Mouse (Mus musculus) forebrain, embryonic 10.5 days (tissue): ENCODE results near the gene Dll3. TPM values are rescaled to one million over a fixed set of nuclear protein-coding genes. Genes with fewer than 3 reads are reported as not detected.
A peak's percentile ranks its signal among the peaks of the same experiment; 100 is the strongest.

Experiments
- DNase-seq: peaks from one replicate; pipeline ENCODE4 v3.0.0-alpha.2; 2017; ENCODE audit warnings: low spot score; ENCODE audit errors: extremely low spot score
- H3K27ac ChIP-seq: fragments of 300-500 bp; sonication (generic); 2 replicates; pipeline ENCODE4 v1.5.1; 2016; ENCODE audit warnings: mild to moderate bottlenecking
- H3K27me3 ChIP-seq: fragments of 300-500 bp; sonication (generic); 2 replicates; pipeline ENCODE4 v1.6.1; 2016; ENCODE audit warnings: mild to moderate bottlenecking; ENCODE audit not compliant: poor library complexity, severe bottlenecking
- H3K36me3 ChIP-seq: fragments of 300-500 bp; sonication (generic); replicated peaks from 2 replicates; pipeline ENCODE4 v1.6.1; 2016; ENCODE audit warnings: mild to moderate bottlenecking, moderate library complexity
- H3K4me1 ChIP-seq: fragments of 300-500 bp; sonication (generic); 2 replicates; pipeline ENCODE4 v1.6.1; 2016
- H3K4me3 ChIP-seq: fragments of 300-500 bp; sonication (generic); 2 replicates; pipeline ENCODE4 v1.5.1; 2016; ENCODE audit warnings: mild to moderate bottlenecking, moderate library complexity
- H3K9me3 ChIP-seq: fragments of 300-500 bp; sonication (generic); 2 replicates; pipeline ENCODE4 v1.6.1; 2016; ENCODE audit warnings: mild to moderate bottlenecking, moderate library complexity
- WGBS: fragments of 180-500 bp; shearing (Covaris S2); methylation state at CpG from one replicate; pipeline ENCODE4 v1.1.7; 2016; 5-methylcytosine and 5-hydroxymethylcytosine counted together
- polyA plus RNA-seq: library from polyadenylated mRNA; unstranded; fragments of >200 nt; fragmentation: Nextera tagmentation; extraction: Ambion mirVana; gene quantifications from 2 replicates; pipeline ENCODE4 v1.2.1, GENCODE M21; 2016

Dll3 gene
- polyA plus RNA-seq: 13.4 and 13.7 TPM in 2 replicates

GRCm38 (mm10) chr7:28301616-28302433 is at the start of gene Dll3:
Gene Dll3, minus strand, starts transcription at chr7:28302238.
- Histone ChIP-seq H3K4me3 (peak within 1 kb of the TSS; percentile 49), H3K4me1 (peaks cover 33% of the 10 kb centered on the region), H3K27me3 (peaks cover 66% of the 10 kb centered on the region), H3K36me3 (peaks cover 22% of the 10 kb centered on the region), H3K27ac (peak within 1 kb of the TSS; percentile 80), H3K9me3 (no peaks in the 10 kb centered on the region)
- under 1% methylated on average over 30 of the region's 30 CpGs for WGBS
- peak; percentile 78 for DNase-seq

DNA sequence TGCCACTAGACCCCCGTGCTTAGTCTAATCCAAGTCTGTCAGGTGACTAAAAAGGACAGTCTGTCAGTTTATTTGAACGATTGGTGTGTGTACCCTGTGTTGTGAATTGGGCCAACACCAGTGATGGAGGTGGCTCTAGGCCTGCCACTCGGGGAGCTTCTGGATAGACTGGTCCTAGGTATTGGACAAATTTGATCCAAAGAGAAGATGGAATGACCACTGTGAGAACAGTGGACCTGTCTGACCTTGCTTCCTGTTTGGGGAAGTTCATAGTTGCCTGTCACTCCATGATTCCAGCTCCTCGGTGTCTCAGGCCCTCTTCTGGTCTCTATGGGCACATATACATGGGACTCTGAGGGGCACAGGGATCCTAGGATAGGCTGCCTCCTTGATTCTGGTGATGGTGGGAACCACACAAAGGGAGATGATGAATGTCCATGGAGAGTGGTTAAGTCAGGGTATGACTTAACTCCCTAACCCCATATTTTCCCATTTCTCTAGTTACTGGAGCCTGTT is 49.7 kb upstream of the Dll3 start:
- Histone ChIP-seq H3K9me3 (no peaks in the 10 kb centered on the region), H3K27ac (peak overlapping the region; percentile 97), H3K36me3 (peaks cover 42% of the 10 kb centered on the region), H3K27me3 (no peaks in the 10 kb centered on the region), H3K4me1 (peaks cover 26% of the 10 kb centered on the region), H3K4me3 (peak overlapping the region; percentile 82)
- no peak for DNase-seq
- WGBS: 48% methylated on average over 4 of the region's 4 CpGs

GRCm38 (mm10) chr7:28350155-28350883 is 48.3 kb upstream of the Dll3 start, which contains the start of gene Rps16:
Gene Rps16, plus strand, starts transcription at chr7:28350652.
- Histone ChIP-seq H3K4me1 (peaks cover 21% of the 10 kb centered on the region), H3K27ac (peak within 1 kb of the TSS; percentile 97), H3K27me3 (no peaks in the 10 kb centered on the region), H3K9me3 (no peaks in the 10 kb centered on the region), H3K36me3 (peaks cover 40% of the 10 kb centered on the region), H3K4me3 (peak within 1 kb of the TSS; percentile 82)
- WGBS: under 1% methylated on average over 50 of the region's 50 CpGs
- peak; percentile 98 for DNase-seq

- WGBS: 90% methylated on average over 7 of the region's 7 CpGs
- no peak overlapping the region for H3K27ac ChIP-seq
- H3K9me3 ChIP-seq: no peaks in the 10 kb centered on the region
- H3K27me3 ChIP-seq: no peaks in the 10 kb centered on the region
- H3K36me3 ChIP-seq: peaks cover 23% of the 10 kb centered on the region
- no peak for DNase-seq
- no peak overlapping the region for H3K4me3 ChIP-seq
- H3K4me1 ChIP-seq: peaks cover 21% of the 10 kb centered on the region
Observed at GRCm38 (mm10) chr7:28348601-28349000, 46.6 kb upstream of the Dll3 start.

- H3K9me3 ChIP-seq: no peaks in the 10 kb centered on the region
- WGBS: 91% methylated on average over 3 of the region's 3 CpGs
- peaks cover 14% of the 10 kb centered on the region for H3K36me3 ChIP-seq
- peaks cover 21% of the 10 kb centered on the region for H3K4me1 ChIP-seq
- DNase-seq: no peak
- H3K27ac ChIP-seq: no peak overlapping the region
- no peak overlapping the region for H3K4me3 ChIP-seq
- no peaks in the 10 kb centered on the region for H3K27me3 ChIP-seq
Observed at GRCm38 (mm10) chr7:28347746-28348145, 45.7 kb upstream of the Dll3 start.

DNA sequence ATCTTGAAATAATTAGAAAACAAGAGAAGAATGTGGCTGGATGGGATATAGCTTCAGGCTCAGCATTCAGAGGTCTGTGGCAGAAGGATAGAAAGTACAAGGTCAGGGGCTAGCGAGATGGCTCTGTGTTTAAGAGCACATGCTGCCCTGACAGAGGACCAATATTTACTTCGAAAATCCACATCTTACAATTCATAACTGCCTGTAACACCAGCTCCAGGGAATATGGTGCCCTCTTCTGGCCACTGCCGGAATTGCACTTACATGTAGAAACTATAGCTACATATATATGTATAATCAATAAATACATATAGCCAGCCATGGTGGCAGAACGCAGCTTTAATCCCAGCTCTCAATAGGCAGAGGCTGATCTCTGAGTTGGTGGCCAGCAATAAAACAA is 42.6 kb upstream of the Dll3 start:
- Histone ChIP-seq H3K4me1 (peaks cover 27% of the 10 kb centered on the region), H3K27ac (no peak overlapping the region)

DNA sequence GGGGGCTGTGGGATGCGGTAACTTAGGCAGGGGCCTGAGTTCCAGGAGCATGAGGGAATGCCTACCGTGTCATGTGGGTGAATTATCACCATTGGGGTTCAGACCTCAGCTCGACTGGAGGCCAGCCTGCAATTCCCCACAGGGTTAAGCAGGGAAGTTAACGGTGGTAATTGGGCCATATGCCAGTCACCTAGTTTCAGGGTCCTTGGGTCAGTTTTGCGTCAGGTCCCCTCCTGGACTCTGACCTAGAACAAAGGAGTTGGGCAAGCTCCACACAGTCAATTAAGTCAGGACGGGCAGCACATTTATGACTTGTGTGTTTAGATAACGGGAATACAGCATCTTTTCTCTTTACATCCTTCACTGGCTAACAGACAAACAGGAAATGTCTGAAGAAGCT is 39.3 kb upstream of the Dll3 start:
- no peaks in the 10 kb centered on the region for H3K27me3 ChIP-seq
- H3K36me3 ChIP-seq: peaks cover 6% of the 10 kb centered on the region; the same call in 1 of the 2 replicates
- H3K9me3 ChIP-seq: no peaks in the 10 kb centered on the region
- H3K27ac ChIP-seq: no peak overlapping the region
- DNase-seq: no peak
- H3K4me1 ChIP-seq: peaks cover 37% of the 10 kb centered on the region
- WGBS: 53% methylated on average over 7 of the region's 7 CpGs
- no peak overlapping the region for H3K4me3 ChIP-seq

More for the DNA sequence above, 42.6 kb upstream of the Dll3 start:
- no peaks in the 10 kb centered on the region for H3K9me3 ChIP-seq
- peak; percentile 80 for DNase-seq
- no peak overlapping the region for H3K4me3 ChIP-seq
- no peaks in the 10 kb centered on the region for H3K27me3 ChIP-seq
- 11% methylated on average over 4 of the region's 4 CpGs for WGBS
- H3K36me3 ChIP-seq: no peaks in the 10 kb centered on the region

DNA sequence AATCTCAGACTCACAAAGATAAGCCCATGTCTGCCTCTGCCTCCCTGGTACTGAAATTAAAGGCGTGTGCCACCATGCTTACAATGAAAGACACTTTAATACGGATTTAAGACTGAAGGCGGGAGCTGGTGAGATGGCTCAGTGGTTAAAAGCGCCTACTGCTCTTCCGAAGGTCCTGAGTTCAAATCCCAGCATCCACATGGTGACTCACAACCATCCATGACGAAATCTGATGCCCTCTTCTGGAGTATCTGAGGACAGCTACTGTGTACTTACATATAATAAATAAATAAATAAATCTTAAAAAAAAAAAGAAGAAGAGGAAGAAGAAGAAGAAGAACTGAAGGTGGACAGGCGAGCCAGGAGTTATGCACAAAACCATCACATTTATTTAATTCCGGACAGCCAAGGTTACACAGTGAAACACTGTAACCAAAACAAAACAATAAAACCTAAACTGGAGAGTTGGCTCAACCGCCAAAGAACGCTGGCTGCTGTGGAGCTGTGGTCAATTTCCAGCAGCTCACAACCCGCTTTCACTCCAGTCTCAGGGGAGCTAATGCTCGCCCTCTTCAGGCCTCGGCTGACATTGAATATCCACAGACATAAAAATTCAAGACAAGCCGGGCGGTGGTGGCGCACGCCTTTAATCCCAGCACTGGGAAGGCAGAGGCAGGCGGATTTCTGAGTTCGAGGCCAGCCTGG is 37.3 kb upstream of the Dll3 start:
- no peak for DNase-seq
- WGBS: 84% methylated on average over 19 of the region's 19 CpGs
- Histone ChIP-seq H3K9me3 (no peaks in the 10 kb centered on the region), H3K4me3 (peak overlapping the region; percentile 96), H3K4me1 (peaks cover 40% of the 10 kb centered on the region), H3K27ac (peak overlapping the region; percentile 92), H3K36me3 (peaks cover 26% of the 10 kb centered on the region), H3K27me3 (no peaks in the 10 kb centered on the region)

DNA sequence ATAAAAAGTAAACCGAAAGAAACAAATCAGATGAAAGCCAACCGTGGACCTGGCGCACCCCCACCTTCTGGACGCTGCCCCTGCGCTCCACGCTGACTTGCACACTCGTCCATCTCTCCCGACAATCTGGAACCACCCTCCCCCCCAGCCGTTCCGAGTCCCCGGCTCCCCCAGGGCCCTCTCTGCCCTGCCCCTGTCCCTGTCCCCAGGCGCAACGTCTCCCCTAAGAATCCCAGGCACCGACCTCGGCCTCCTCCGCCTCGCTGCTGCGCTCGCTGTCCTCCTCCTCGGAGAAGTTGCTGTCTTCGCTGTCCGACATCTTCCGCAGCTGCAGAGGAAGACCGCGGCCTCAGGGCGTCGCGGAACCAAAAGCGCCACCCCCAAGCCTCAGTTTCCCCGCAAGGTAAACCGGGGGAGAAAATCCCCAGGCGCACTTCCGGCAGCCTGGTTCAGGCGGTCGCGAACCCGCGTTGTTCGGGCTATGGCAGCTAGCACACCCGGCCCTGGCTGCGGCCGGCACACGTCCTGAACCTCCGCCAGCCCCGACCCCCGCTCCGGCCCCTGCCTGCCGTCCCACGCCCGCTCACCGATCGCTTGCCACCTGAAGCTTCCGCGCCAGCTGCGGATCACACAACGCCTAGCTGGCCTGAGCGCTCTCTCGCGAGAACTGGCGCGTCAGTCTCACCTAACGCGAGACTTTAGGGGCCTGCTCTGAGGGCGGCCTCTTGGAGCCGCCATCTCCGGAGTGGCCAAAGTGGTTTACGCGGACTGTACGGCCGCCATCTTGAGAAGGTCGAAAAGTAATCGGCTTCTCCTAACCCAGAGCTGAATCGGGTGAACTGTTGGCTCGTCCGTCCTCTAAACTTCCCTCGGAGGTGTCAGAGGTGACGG is 36.3 kb upstream of the Dll3 start, which contains the start of gene Supt5:
Gene Supt5, minus strand, starts transcription at position 639 of the 891 bp plus-strand sequence.
- DNase-seq: peak; percentile 95
- WGBS: under 1% methylated on average over 77 of the region's 77 CpGs
- no peaks in the 10 kb centered on the region for H3K9me3 ChIP-seq
- peak within 1 kb of the TSS; percentile 96 for H3K4me3 ChIP-seq
- peak within 1 kb of the TSS; percentile 92 for H3K27ac ChIP-seq
- no peaks in the 10 kb centered on the region for H3K27me3 ChIP-seq
- peaks cover 40% of the 10 kb centered on the region for H3K4me1 ChIP-seq
- H3K36me3 ChIP-seq: peaks cover 32% of the 10 kb centered on the region

DNA sequence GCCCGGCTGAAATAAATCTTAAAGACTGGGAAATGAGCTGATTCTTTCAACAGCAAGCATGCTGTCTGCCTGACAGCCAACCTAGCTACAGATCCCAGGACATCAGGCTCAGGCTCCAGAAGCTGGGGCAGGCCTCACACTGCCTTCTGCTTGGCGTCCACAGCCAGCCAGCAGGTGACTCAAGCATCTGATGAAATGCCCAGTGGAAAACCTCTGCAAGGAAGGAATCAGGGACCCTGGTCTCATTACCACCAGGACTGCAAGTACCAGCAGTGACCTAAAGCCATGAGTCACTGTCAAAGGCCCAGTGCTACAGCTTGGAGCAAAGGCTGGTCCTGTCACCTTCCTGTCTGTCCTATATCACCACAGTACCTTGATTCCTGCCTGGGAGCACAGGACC is 33.4 kb upstream of the Dll3 start:
- 88% methylated on average over 2 of the region's 2 CpGs for WGBS
- H3K36me3 ChIP-seq: peaks cover 61% of the 10 kb centered on the region

DNA sequence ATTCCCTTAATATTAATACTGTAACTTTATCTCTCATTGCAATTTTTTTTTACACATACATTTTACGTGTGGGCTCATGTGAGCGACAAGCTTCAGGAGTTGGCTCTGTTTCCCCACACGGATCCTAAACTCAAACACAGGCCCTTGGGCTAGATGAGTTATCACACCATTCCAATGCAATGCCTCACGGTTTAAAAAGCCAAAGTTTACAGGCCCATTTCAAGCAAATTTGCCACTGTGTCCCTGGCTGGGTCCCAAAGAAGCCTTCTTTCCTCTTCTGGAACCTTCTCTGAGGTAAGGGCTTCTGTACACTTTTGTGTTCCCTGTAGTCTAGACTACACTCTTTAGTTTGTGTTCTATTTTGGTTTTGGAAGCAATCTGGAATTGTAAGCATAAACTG is 32.5 kb upstream of the Dll3 start:
- no peak for DNase-seq
- Histone ChIP-seq H3K9me3 (no peaks in the 10 kb centered on the region), H3K36me3 (peaks cover 70% of the 10 kb centered on the region), H3K4me1 (peaks cover 17% of the 10 kb centered on the region), H3K4me3 (no peak overlapping the region), H3K27ac (no peak overlapping the region), H3K27me3 (no peaks in the 10 kb centered on the region)
- 92% methylated on average over 4 of the region's 4 CpGs for WGBS

More for the DNA sequence above, 33.4 kb upstream of the Dll3 start:
- Histone ChIP-seq H3K4me3 (peak overlapping the region; percentile 12), H3K27ac (no peak overlapping the region), H3K4me1 (peaks cover 17% of the 10 kb centered on the region), H3K27me3 (no peaks in the 10 kb centered on the region), H3K9me3 (no peaks in the 10 kb centered on the region)
- DNase-seq: no peak
